In the genomic region with DNA sequence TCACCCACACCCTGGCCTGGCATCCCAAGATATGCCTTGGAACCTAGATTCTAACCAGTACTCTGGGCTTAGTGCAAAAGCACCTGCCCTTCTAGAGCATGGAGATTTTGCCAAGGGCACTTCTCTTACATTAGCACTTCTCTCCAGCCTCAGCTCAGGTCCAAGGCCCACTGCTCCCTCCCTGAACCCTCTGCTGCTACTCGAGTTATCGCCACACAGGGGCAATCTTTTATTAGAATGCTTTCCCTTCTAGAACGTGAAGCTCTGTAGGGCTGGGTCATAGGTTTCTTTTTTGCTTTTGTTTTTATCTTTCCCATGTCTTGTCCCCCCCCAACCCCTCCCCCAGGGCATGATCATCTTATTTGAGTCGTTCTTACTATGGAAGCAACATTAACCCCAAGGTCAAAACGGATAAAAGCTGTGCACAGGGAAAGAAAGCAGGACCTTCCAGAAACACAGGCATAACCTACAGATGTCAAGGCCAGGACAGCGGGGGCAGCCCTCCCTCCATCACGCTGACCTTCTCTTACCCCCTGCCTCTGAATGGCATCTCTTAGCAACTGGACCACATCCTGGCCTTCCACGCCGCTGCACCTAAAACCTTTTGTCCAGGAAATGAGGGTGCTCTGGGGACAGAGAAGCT, we compare ENCODE assay signal across 12 mouse cellular contexts. TPM values are rescaled to one million over a fixed set of nuclear protein-coding genes. Genes with fewer than 3 reads are reported as not detected.
DNase-seq lines count a peak whose midpoint lies in the region; ATAC-seq and TF ChIP-seq lines count a peak whose summit lies in the region.
"Had no signal": no experiment of that assay in that cellular context is flagged by ENCODE, and none has a peak within 500 bp of the region (broad histone marks: within the 10 kb centered on the region; RNA-seq: fewer than 3 reads in every experiment).

No protein-coding gene starts in this region.

- H3K27me3 ChIP-seq in hindbrain, embryonic 13.5 days: peaks cover 58% of the 10 kb centered on the region
- H3K27me3 ChIP-seq in hindbrain, embryonic 16.5 days (replicated peaks; ENCODE audit: control insufficient read depth, insufficient read depth, low read length): no peaks in the 10 kb centered on the region
- no peaks in the 10 kb centered on the region for H3K27me3 ChIP-seq in midbrain, postnatal 0 days (ENCODE audit: insufficient read depth, low read length)
- peaks cover 41% of the 10 kb centered on the region for H3K27me3 ChIP-seq in midbrain, embryonic 13.5 days
- H3K27me3 ChIP-seq in splenic B cell, adult 2 months (ENCODE audit: control insufficient read depth, insufficient read depth, low read length, poor library complexity, severe bottlenecking): no peaks in the 10 kb centered on the region; the same call in 1 of the 2 replicates

- no peaks in the 10 kb centered on the region for H3K9me3 ChIP-seq in hindbrain, embryonic 13.5 days
- H3K9me3 ChIP-seq in hindbrain, embryonic 16.5 days (ENCODE audit: control insufficient read depth, low read length): no peaks in the 10 kb centered on the region
- H3K9me3 ChIP-seq in midbrain, postnatal 0 days (ENCODE audit: low read length): no peaks in the 10 kb centered on the region
- H3K9me3 ChIP-seq in midbrain, embryonic 13.5 days: no peaks in the 10 kb centered on the region
- H3K9me3 ChIP-seq: embryonic facial prominence, embryonic 13.5 days; heart, embryonic 15.5 days; limb, embryonic 10.5 days had no signal

- TF ChIP-seq POLR2A in cortical plate, adult 2 months (IDR thresholded peaks at IDR 0.05; ENCODE audit: extremely low read depth, insufficient read depth, low read length): no peak

- H3K36me3 ChIP-seq in hindbrain, embryonic 13.5 days: no peaks in the 10 kb centered on the region
- no peaks in the 10 kb centered on the region for H3K36me3 ChIP-seq in hindbrain, embryonic 16.5 days (ENCODE audit: control insufficient read depth, insufficient read depth, low read length)
- no peaks in the 10 kb centered on the region for H3K36me3 ChIP-seq in midbrain, postnatal 0 days (ENCODE audit: insufficient read depth, low read length)
- no peaks in the 10 kb centered on the region for H3K36me3 ChIP-seq in midbrain, embryonic 13.5 days
- H3K36me3 ChIP-seq in splenic B cell, adult 2 months (ENCODE audit: control insufficient read depth, insufficient read depth, low read length, poor library complexity, severe bottlenecking): no peaks in the 10 kb centered on the region
- H3K36me3 ChIP-seq: embryonic facial prominence, embryonic 13.5 days; heart, embryonic 15.5 days; limb, embryonic 10.5 days had no signal

- no peak overlapping the region for H3K4me2 ChIP-seq in hindbrain, embryonic 13.5 days
- H3K4me2 ChIP-seq in hindbrain, embryonic 16.5 days (ENCODE audit: low read length): no peak overlapping the region
- no peak overlapping the region for H3K4me2 ChIP-seq in midbrain, postnatal 0 days (ENCODE audit: low read depth, low read length, poor library complexity, severe bottlenecking)
- no peak overlapping the region for H3K4me2 ChIP-seq in midbrain, embryonic 13.5 days (replicated peaks)
- H3K4me2 ChIP-seq: embryonic facial prominence, embryonic 13.5 days; heart, embryonic 15.5 days had no signal

- H3K4me3 ChIP-seq in hindbrain, embryonic 13.5 days: no peak overlapping the region
- H3K4me3 ChIP-seq in hindbrain, embryonic 16.5 days (ENCODE audit: low read length): no peak overlapping the region
- no peak overlapping the region for H3K4me3 ChIP-seq in midbrain, postnatal 0 days (ENCODE audit: low read depth, low read length)
- no peak overlapping the region for H3K4me3 ChIP-seq in midbrain, embryonic 13.5 days (replicated peaks)
- H3K4me3 ChIP-seq in cortical plate, adult 2 months (ENCODE audit: insufficient read depth, low read length): no peak overlapping the region
- H3K4me3 ChIP-seq: embryonic facial prominence, embryonic 13.5 days; gastrocnemius, adult 2 months; heart, embryonic 15.5 days; limb, embryonic 10.5 days had no signal

- 6% methylated on average over 9 of the region's 9 CpGs for WGBS in hindbrain, embryonic 13.5 days
- WGBS in hindbrain, embryonic 16.5 days: 8% methylated on average over 9 of the region's 9 CpGs
- WGBS in midbrain, postnatal 0 days: 25% methylated on average over 9 of the region's 9 CpGs
- 20% methylated on average over 9 of the region's 9 CpGs for WGBS in midbrain, embryonic 13.5 days

- H3K4me1 ChIP-seq in hindbrain, embryonic 13.5 days (replicated peaks): peaks cover 24% of the 10 kb centered on the region
- peaks cover 10% of the 10 kb centered on the region for H3K4me1 ChIP-seq in hindbrain, embryonic 16.5 days (ENCODE audit: control insufficient read depth, insufficient read depth, low read depth, low read length)
- H3K4me1 ChIP-seq in midbrain, postnatal 0 days (ENCODE audit: insufficient read depth, low read length): 0 out of 2 replicates have a peak, but pooled peaks cover 1% of the 10 kb centered on the region
- H3K4me1 ChIP-seq in midbrain, embryonic 13.5 days (replicated peaks): peaks cover 14% of the 10 kb centered on the region
- no peaks in the 10 kb centered on the region for H3K4me1 ChIP-seq in cortical plate, adult 2 months (ENCODE audit: control insufficient read depth, insufficient read depth, low read length)
- H3K4me1 ChIP-seq: heart, embryonic 15.5 days had no signal

- peak; percentile 52 for DNase-seq in midbrain, postnatal 0 days (ENCODE audit: low spot score)
- DNase-seq in splenic B cell, adult 2 months (ENCODE audit: low read depth, low spot score): peak; percentile 43
- no peak for DNase-seq in cerebellum, adult 11 months
- DNase-seq: gastrocnemius, adult 2 months; kidney, postnatal 14 days had no signal

- TF ChIP-seq CTCF in midbrain, postnatal 0 days (IDR thresholded peaks at IDR 0.05): peak; percentile 65
- 0 out of 2 replicates have a peak, but pooled peaks have one; percentile 5 for TF ChIP-seq CTCF in cortical plate, adult 2 months (IDR thresholded peaks at IDR 0.05; ENCODE audit: extremely low read depth, insufficient read depth, low read length)

- no peak overlapping the region for H3K27ac ChIP-seq in hindbrain, embryonic 13.5 days
- H3K27ac ChIP-seq in hindbrain, embryonic 16.5 days (ENCODE audit: low read depth, low read length): no peak overlapping the region
- no peak overlapping the region for H3K27ac ChIP-seq in midbrain, postnatal 0 days (ENCODE audit: low read depth, low read length)
- no peak overlapping the region for H3K27ac ChIP-seq in midbrain, embryonic 13.5 days
- no peak overlapping the region for H3K27ac ChIP-seq in cortical plate, adult 2 months (ENCODE audit: insufficient read depth, low read length)
- H3K27ac ChIP-seq: embryonic facial prominence, embryonic 13.5 days; gastrocnemius, adult 2 months; heart, embryonic 15.5 days; limb, embryonic 10.5 days had no signal

- H3K9ac ChIP-seq in hindbrain, embryonic 13.5 days: 0 out of 2 replicates have a peak overlapping the region, but pooled peaks have one; percentile 15
- H3K9ac ChIP-seq in hindbrain, embryonic 16.5 days (ENCODE audit: low read depth, low read length): no peak overlapping the region
- H3K9ac ChIP-seq in midbrain, postnatal 0 days (replicated peaks; ENCODE audit: low read length, poor library complexity, severe bottlenecking): no peak overlapping the region
- H3K9ac ChIP-seq in midbrain, embryonic 13.5 days (replicated peaks): no peak overlapping the region
- H3K9ac ChIP-seq: embryonic facial prominence, embryonic 13.5 days; heart, embryonic 15.5 days had no signal

- no peak for ATAC-seq in hindbrain, embryonic 13.5 days (ENCODE audit: low FRiP score)
- ATAC-seq in hindbrain, embryonic 16.5 days: no peak
- ATAC-seq in midbrain, postnatal 0 days (ENCODE audit: low FRiP score): no peak
- no peak for ATAC-seq in midbrain, embryonic 13.5 days

RNA-seq across cellular contexts. Expression of gene Hk3, which starts 7.4 kb away (rescaled TPM):
- 1.1 and 1.2 TPM in 2 replicates for polyA plus RNA-seq in hindbrain, embryonic 13.5 days (2015; fragmentation: Nextera tagmentation; extraction: Ambion mirVana)
- polyA plus RNA-seq in hindbrain, embryonic 16.5 days (2015; fragmentation: Nextera tagmentation; extraction: Ambion mirVana): 1.1 and 1.2 TPM in 2 replicates
- total RNA-seq in midbrain, postnatal 0 days (2014; rRNA removed): 1.0 and 1.7 TPM in 2 replicates
- 0.79 and 0.80 TPM in 2 replicates for polyA plus RNA-seq in midbrain, postnatal 0 days (2015; fragmentation: Nextera tagmentation; extraction: Ambion mirVana)
- polyA plus RNA-seq in midbrain, embryonic 13.5 days (2015; fragmentation: Nextera tagmentation; extraction: Ambion mirVana): 0.87 and 1.1 TPM in 2 replicates
- polyA plus RNA-seq in cortical plate, adult 2 months (2012; rRNA removed): 1.9 TPM in 2 replicates
